Mouse (Mus musculus): ENCODE measurements at regions not wholly inside any gene's neighbourhood (a gene's known extent, or its start where the extent isn't known, plus 50 kb on each side); places are given as distances from the start of the nearest gene placed in this dataset.
"Not testable (repeated sequence)": the region's sequence is repeated elsewhere in the genome, so short reads cannot be mapped to it uniquely, and the experiment has no call there.

GRCm38 (mm10) chr5:142281997-142282396 is 119.3 kb upstream of the Foxk1 start:
- no peak overlapping the region for H3K9ac ChIP-seq (replicated peaks; ENCODE audit: low read length, poor library complexity, severe bottlenecking)
- WGBS, result 57% methylated on average over 9 of the region's 9 CpGs
- peak; percentile 42 for DNase-seq (ENCODE audit: low spot score)
- H3K36me3 ChIP-seq (ENCODE audit: insufficient read depth, low read length), result no peaks in the 10 kb centered on the region
- no peaks in the 10 kb centered on the region for H3K27me3 ChIP-seq (ENCODE audit: insufficient read depth, low read length)
- H3K4me3 ChIP-seq (ENCODE audit: low read depth, low read length), result no peak overlapping the region
- H3K27ac ChIP-seq (ENCODE audit: low read depth, low read length), result no peak overlapping the region; the same call in 1 of the 2 replicates
- H3K9me3 ChIP-seq (ENCODE audit: low read length), result 0 out of 2 replicates have a peak, but pooled peaks cover 7% of the 10 kb centered on the region
- TF ChIP-seq CTCF (IDR thresholded peaks at IDR 0.05), result no peak
- no peak overlapping the region for H3K4me2 ChIP-seq (ENCODE audit: low read depth, low read length, poor library complexity, severe bottlenecking)
- no peak for ATAC-seq (ENCODE audit: low FRiP score)
- H3K4me1 ChIP-seq (ENCODE audit: insufficient read depth, low read length), result no peaks in the 10 kb centered on the region

DNA sequence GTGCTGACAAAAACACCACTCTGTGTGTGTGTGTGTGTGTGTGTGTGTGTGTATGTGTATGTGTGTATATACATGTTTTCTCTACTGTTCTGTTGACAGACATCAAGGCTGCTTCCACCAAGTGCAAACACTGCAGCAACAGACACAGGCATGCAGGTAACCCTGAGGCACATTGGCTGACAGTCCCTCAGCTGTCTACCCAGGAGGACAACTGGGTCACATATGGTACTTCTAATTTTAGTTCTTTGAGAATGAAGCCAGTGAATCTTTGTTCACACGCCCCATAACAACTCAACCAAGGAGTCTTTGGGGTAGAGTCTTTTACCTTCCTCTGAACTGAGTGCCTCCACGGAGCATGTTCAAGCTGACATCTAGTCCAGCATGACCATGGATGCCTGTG is 113.3 kb upstream of the Foxk1 start:
- Histone ChIP-seq H3K4me1 (ENCODE audit: insufficient read depth, low read length) (no peaks in the 10 kb centered on the region), H3K9ac (replicated peaks; ENCODE audit: low read length, poor library complexity, severe bottlenecking) (no peak overlapping the region), H3K4me2 (ENCODE audit: low read depth, low read length, poor library complexity, severe bottlenecking) (no peak overlapping the region), H3K4me3 (ENCODE audit: low read depth, low read length) (no peak overlapping the region), H3K27ac (ENCODE audit: low read depth, low read length) (no peak overlapping the region), H3K27me3 (ENCODE audit: insufficient read depth, low read length) (no peaks in the 10 kb centered on the region), H3K36me3 (ENCODE audit: insufficient read depth, low read length) (no peaks in the 10 kb centered on the region), H3K9me3 (ENCODE audit: low read length) (0 out of 2 replicates have a peak, but pooled peaks cover 7% of the 10 kb centered on the region)
- ATAC-seq (ENCODE audit: low FRiP score), result no peak
- DNase-seq (ENCODE audit: low spot score), result no peak
- 86% methylated on average over 2 of the region's 2 CpGs for WGBS
- no peak for TF ChIP-seq CTCF (IDR thresholded peaks at IDR 0.05)

DNA sequence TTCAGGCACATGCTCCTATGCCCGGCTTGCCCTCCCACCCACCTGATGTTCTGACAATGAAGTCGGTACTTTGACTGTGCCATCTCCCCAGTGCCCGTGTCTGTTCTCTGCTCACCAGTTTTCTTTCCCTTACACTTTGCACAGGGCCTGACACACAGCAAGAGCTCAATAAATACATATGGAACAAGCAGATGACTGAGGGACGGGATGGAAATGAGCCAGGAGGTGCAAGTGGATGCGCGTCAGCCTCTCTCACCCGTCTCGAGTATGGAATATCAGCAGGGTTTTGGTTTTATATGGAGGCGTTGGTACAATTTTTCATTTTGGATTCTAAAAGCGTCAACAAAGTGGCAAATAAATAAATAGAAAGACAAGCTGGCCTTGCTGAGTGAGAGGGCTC is 109.8 kb upstream of the Foxk1 start:
- no peak for TF ChIP-seq CTCF (IDR thresholded peaks at IDR 0.05)
- 86% methylated on average over 10 of the region's 10 CpGs for WGBS
- Histone ChIP-seq H3K9ac (replicated peaks; ENCODE audit: low read length, poor library complexity, severe bottlenecking) (no peak overlapping the region), H3K9me3 (ENCODE audit: low read length) (0 out of 2 replicates have a peak, but pooled peaks cover 2% of the 10 kb centered on the region), H3K4me3 (ENCODE audit: low read depth, low read length) (no peak overlapping the region), H3K36me3 (ENCODE audit: insufficient read depth, low read length) (no peaks in the 10 kb centered on the region), H3K27ac (ENCODE audit: low read depth, low read length) (no peak overlapping the region), H3K27me3 (ENCODE audit: insufficient read depth, low read length) (no peaks in the 10 kb centered on the region), H3K4me1 (ENCODE audit: insufficient read depth, low read length) (no peaks in the 10 kb centered on the region), H3K4me2 (ENCODE audit: low read depth, low read length, poor library complexity, severe bottlenecking) (no peak overlapping the region)
- DNase-seq (ENCODE audit: low spot score) (no peak), ATAC-seq (ENCODE audit: low FRiP score) (no peak)

DNA sequence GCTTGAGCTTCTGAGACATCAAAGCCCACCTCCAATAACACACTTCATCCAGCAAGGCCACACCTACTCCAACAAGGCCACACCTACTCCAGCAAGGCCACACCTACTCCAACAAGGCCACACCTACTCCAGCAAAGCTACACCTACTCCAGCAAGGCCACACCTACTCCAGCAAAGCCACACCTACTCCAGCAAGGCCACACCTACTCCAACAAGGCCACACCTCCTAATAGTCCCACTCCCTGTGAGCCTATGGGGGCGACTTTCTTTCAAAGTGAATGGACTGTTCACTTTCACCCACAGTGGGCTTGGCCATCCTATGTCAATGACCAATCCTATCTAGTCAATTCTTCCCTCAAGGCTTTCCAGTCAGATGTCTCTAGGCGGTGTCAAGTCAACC is 104.9 kb upstream of the Foxk1 start:
- WGBS, result 88% methylated on average over 2 of the region's 2 CpGs
- H3K27me3 ChIP-seq (ENCODE audit: insufficient read depth, low read length); H3K9ac ChIP-seq (replicated peaks; ENCODE audit: low read length, poor library complexity, severe bottlenecking); H3K36me3 ChIP-seq (ENCODE audit: insufficient read depth, low read length); ATAC-seq (ENCODE audit: low FRiP score); H3K27ac ChIP-seq (ENCODE audit: low read depth, low read length); H3K4me1 ChIP-seq (ENCODE audit: insufficient read depth, low read length); H3K4me3 ChIP-seq (ENCODE audit: low read depth, low read length); DNase-seq (ENCODE audit: low spot score); H3K9me3 ChIP-seq (ENCODE audit: low read length); H3K4me2 ChIP-seq (ENCODE audit: low read depth, low read length, poor library complexity, severe bottlenecking): not testable (repeated sequence)

DNA sequence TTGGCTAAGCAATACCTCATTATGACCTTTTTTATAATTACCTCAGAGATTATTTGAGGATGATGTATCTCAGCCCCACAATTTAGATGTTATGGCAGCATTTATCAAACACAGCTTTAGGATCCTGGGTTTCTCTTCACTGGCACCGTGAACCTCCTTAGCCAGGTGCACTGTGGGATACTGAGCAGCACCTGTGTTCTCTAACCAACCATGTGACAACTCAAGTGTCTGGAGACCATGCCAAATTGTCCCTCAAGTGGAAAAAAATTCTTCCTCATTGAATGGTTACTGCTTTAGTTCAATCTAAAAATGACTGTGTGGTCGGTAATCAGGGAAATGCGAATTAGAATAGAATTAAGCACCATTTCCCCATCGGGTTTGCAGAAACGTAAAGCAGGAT is 101.7 kb upstream of the Foxk1 start:
- Histone ChIP-seq H3K4me3 (ENCODE audit: low read depth, low read length) (no peak overlapping the region), H3K4me1 (ENCODE audit: insufficient read depth, low read length) (no peaks in the 10 kb centered on the region), H3K27me3 (ENCODE audit: insufficient read depth, low read length) (no peaks in the 10 kb centered on the region), H3K36me3 (ENCODE audit: insufficient read depth, low read length) (no peaks in the 10 kb centered on the region), H3K9ac (replicated peaks; ENCODE audit: low read length, poor library complexity, severe bottlenecking) (no peak overlapping the region), H3K9me3 (ENCODE audit: low read length) (no peaks in the 10 kb centered on the region), H3K27ac (ENCODE audit: low read depth, low read length) (no peak overlapping the region), H3K4me2 (ENCODE audit: low read depth, low read length, poor library complexity, severe bottlenecking) (no peak overlapping the region)
- WGBS, result 90% methylated on average over 5 of the region's 5 CpGs
- TF ChIP-seq CTCF (IDR thresholded peaks at IDR 0.05), result no peak
- ATAC-seq (ENCODE audit: low FRiP score), result no peak
- DNase-seq (ENCODE audit: low spot score), result no peak

- no peak overlapping the region for H3K4me3 ChIP-seq (ENCODE audit: low read depth, low read length)
- no peak overlapping the region for H3K9ac ChIP-seq (replicated peaks; ENCODE audit: low read length, poor library complexity, severe bottlenecking)
- no peak overlapping the region for H3K27ac ChIP-seq (ENCODE audit: low read depth, low read length)
- TF ChIP-seq CTCF (IDR thresholded peaks at IDR 0.05), result no peak
- H3K4me1 ChIP-seq (ENCODE audit: insufficient read depth, low read length), result no peaks in the 10 kb centered on the region
- H3K4me2 ChIP-seq (ENCODE audit: low read depth, low read length, poor library complexity, severe bottlenecking), result no peak overlapping the region
- DNase-seq (ENCODE audit: low spot score) (no peak), ATAC-seq (ENCODE audit: low FRiP score) (no peak)
- 95% methylated on average over 3 of the region's 3 CpGs for WGBS
- H3K27me3 ChIP-seq (ENCODE audit: insufficient read depth, low read length), result no peaks in the 10 kb centered on the region
- H3K36me3 ChIP-seq (ENCODE audit: insufficient read depth, low read length), result no peaks in the 10 kb centered on the region
- peaks cover 7% of the 10 kb centered on the region; the same call in 1 of the 2 replicates for H3K9me3 ChIP-seq (ENCODE audit: low read length)
These were observed 92.8 kb upstream of the Foxk1 start for GRCm38 (mm10) chr5:142308511-142308910.
